Mouse (Mus musculus) embryonic fibroblast, embryonic 13.5 days (primary cell): ENCODE measurements at regions not wholly inside any gene's neighbourhood (a gene's known extent, or its start where the extent isn't known, plus 50 kb on each side); places are given as distances from the start of the nearest gene placed in this dataset.

ENCODE experiments used
- CTCF ChIP-seq: IDR thresholded peaks from 2 replicates; pipeline ENCODE4 v1.5.1; 2011; ENCODE audit warnings: mild to moderate bottlenecking, control low read depth, low read length, moderate library complexity, borderline replicate concordance; ENCODE audit not compliant: insufficient read depth
- POLR2A ChIP-seq: IDR thresholded peaks from 2 replicates; pipeline ENCODE4 v1.6.1; 2011; ENCODE audit warnings: low read depth, mild to moderate bottlenecking, control low read depth, low read length, moderate library complexity

GRCm38 (mm10) chr2:45219851-45220250 lies 102.7 kb upstream of the Zeb2 start:
- TF ChIP-seq CTCF (no peak), POLR2A (no peak)
